Mouse (Mus musculus) liver, postnatal 0 days (tissue): ENCODE data around the gene Cox7a2l.

Experiments used
- CTCF ChIP-seq: sonication (generic); IDR thresholded peaks from 2 replicates; pipeline ENCODE4 v1.5.1; 2016; ENCODE audit warnings: antibody characterized with exemption, low read depth
- EP300 ChIP-seq: IDR thresholded peaks from 2 replicates; pipeline ENCODE4 v1.6.1; 2016; ENCODE audit warnings: antibody characterized with exemption, low read depth, mild to moderate bottlenecking

- TF ChIP-seq CTCF (no peak), EP300 (no peak)
Measured at GRCm38 (mm10) chr17:83465969-83466368, 51.2 kb downstream of the Cox7a2l start.
